Mouse (Mus musculus) limb, embryonic 14.5 days (tissue): ENCODE measurements around the gene Kif1c. TPM values are rescaled to one million over a fixed set of nuclear protein-coding genes. Genes with fewer than 3 reads are reported as not detected.

Source experiments
- ATAC-seq: fragments of 200-750 bp; cut with Nextera tagmentation; 2 replicates; pipeline ENCODE4 v1.8.0; 2017; ENCODE audit warnings: low read depth, moderate number of reproducible peaks, moderate TSS enrichment; ENCODE audit not compliant: low FRiP score
- DNase-seq: peaks from one replicate; pipeline ENCODE4 v3.0.0-alpha.2; 2015; ENCODE audit warnings: low spot score
- H3K27ac ChIP-seq: fragments of 300-500 bp; sonication (generic); replicated peaks from 2 replicates; pipeline ENCODE4 v1.5.1; 2014; ENCODE audit warnings: low read depth, mild to moderate bottlenecking, low read length, moderate library complexity, mixed read lengths
- H3K27me3 ChIP-seq: fragments of 300-500 bp; sonication (generic); 2 replicates; pipeline ENCODE4 v1.6.1; 2014; ENCODE audit warnings: low read length, mixed read lengths; ENCODE audit not compliant: control insufficient read depth, insufficient read depth
- H3K36me3 ChIP-seq: fragments of 300-500 bp; sonication (generic); 2 replicates; pipeline ENCODE4 v1.6.1; 2014; ENCODE audit warnings: mild to moderate bottlenecking, low read length, moderate library complexity, mixed read lengths; ENCODE audit not compliant: control insufficient read depth, insufficient read depth
- H3K4me1 ChIP-seq: fragments of 300-500 bp; sonication (generic); 2 replicates; pipeline ENCODE4 v1.6.1; 2014; ENCODE audit warnings: antibody characterized with exemption, low read length, mixed read lengths; ENCODE audit not compliant: control insufficient read depth, insufficient read depth
- H3K4me2 ChIP-seq: fragments of 300-500 bp; sonication (generic); replicated peaks from 2 replicates; pipeline ENCODE4 v1.6.1; 2014; ENCODE audit warnings: low read depth, mild to moderate bottlenecking, low read length, moderate library complexity; ENCODE audit not compliant: severe bottlenecking
- H3K4me3 ChIP-seq: fragments of 300-500 bp; sonication (generic); replicated peaks from 2 replicates; pipeline ENCODE4 v1.5.1; 2014; ENCODE audit warnings: low read length
- H3K9ac ChIP-seq: fragments of 300-500 bp; sonication (generic); 2 replicates; pipeline ENCODE4 v1.6.1; 2014; ENCODE audit warnings: mild to moderate bottlenecking, low read depth, low read length, moderate library complexity; ENCODE audit not compliant: severe bottlenecking
- H3K9me3 ChIP-seq: fragments of 300-500 bp; sonication (generic); 2 replicates; pipeline ENCODE4 v1.6.1; 2016; ENCODE audit warnings: low read length; ENCODE audit not compliant: control insufficient read depth
- POLR2A ChIP-seq: fragments of 200-500 bp; IDR thresholded peaks from 2 replicates; pipeline ENCODE4 v1.8.0; 2012; ENCODE audit warnings: inconsistent platforms, mild to moderate bottlenecking, moderate library complexity, borderline replicate concordance; ENCODE audit not compliant: insufficient read depth, insufficient read length; ENCODE audit errors: extremely low read depth
- WGBS: fragments of 180-500 bp; shearing (Covaris S2); extraction: QIAGEN DNeasy Blood & Tissue Kit; methylation state at CpG from one replicate; pipeline ENCODE4 v1.1.7; 2014; 5-methylcytosine and 5-hydroxymethylcytosine counted together
- polyA plus RNA-seq, 2 experiments: library from polyadenylated mRNA; depleted of rRNA in 1 of 2; stranded (reverse) in 1 of 2; unstranded in 1 of 2; fragments of >200 nt; fragmentation: Nextera tagmentation in 1 of 2; extraction: Ambion mirVana in 1 of 2; gene quantifications; 2 replicates each; pipeline versions ENCODE4 v1.2.1 to v1.2.3; 2012 to 2014

Gene Kif1c
- polyA plus RNA-seq, 2 experiments = 14.6 to 45.8 TPM

DNA sequence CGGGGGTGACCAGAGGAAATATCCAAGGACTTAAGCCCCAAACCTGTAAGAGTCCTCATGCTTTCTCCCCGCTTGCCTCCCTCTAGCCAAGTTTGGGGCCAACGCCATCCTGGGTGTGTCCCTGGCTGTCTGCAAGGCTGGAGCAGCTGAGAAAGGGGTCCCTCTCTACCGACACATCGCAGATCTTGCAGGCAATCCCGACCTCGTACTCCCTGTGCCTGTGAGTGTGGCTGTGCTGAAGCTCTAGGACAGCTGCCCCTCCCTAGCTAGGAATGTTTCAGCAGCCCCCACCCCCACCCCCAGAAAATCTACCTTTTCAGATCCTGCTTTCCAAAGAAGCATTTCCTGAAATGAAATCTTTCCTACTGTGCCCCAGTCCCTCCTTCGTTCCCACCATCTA is 41.4 kb upstream of the Kif1c start:
- Histone ChIP-seq H3K4me2 (no peak overlapping the region), H3K27me3 (no peaks in the 10 kb centered on the region), H3K27ac (no peak overlapping the region), H3K9ac (no peak overlapping the region), H3K4me3 (no peak overlapping the region), H3K36me3 (peaks cover 28% of the 10 kb centered on the region), H3K4me1 (peaks cover 19% of the 10 kb centered on the region), H3K9me3 (no peaks in the 10 kb centered on the region)
- TF ChIP-seq POLR2A = no peak
- WGBS = 71% methylated on average over 8 of the region's 8 CpGs
- ATAC-seq (no peak), DNase-seq (no peak)

DNA sequence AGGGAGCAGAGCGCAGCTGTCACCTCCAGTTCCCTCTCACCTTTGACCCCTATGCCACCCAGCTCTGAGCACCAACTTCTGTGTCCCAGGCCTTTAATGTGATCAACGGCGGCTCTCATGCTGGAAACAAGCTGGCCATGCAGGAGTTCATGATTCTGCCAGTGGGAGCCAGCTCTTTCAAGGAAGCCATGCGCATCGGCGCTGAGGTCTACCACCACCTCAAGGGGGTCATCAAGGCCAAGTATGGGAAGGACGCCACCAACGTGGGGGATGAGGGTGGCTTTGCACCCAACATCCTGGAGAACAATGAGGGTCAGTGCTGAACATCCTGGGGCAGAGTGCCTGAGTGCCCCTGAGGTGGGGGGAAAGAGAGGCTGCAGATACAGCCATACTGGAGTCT is 39.8 kb upstream of the Kif1c start:
- 90% methylated on average over 8 of the region's 8 CpGs for WGBS
- no peaks in the 10 kb centered on the region for H3K27me3 ChIP-seq
- ATAC-seq (no peak), DNase-seq (no peak)
- H3K4me2 ChIP-seq = no peak overlapping the region
- no peak overlapping the region for H3K27ac ChIP-seq
- H3K4me1 ChIP-seq = peaks cover 19% of the 10 kb centered on the region
- H3K4me3 ChIP-seq = no peak overlapping the region
- H3K9me3 ChIP-seq = no peaks in the 10 kb centered on the region
- peaks cover 45% of the 10 kb centered on the region for H3K36me3 ChIP-seq
- H3K9ac ChIP-seq = no peak overlapping the region
- TF ChIP-seq POLR2A = no peak

DNA sequence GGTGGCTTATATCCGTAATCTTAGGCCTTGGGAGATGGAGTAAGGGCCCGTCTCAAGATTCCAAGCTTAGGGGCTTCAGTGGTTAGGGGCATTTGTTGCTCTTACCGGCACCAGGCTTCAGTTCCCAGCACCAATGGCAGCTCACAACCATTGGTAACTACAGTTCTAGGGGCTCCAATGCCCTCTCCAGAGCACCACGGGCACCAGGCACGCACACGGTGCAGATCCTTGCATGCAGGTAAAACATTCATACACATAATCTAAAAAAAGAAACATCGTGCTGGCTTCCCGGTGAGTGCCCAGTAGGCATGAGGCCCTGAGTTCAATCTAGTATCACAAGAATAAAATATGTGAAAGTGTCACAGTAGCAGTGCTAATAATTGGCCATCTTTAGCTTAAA is 37.2 kb upstream of the Kif1c start:
- Histone ChIP-seq H3K27me3 (no peaks in the 10 kb centered on the region), H3K4me3 (no peak overlapping the region), H3K27ac (no peak overlapping the region), H3K9ac (no peak overlapping the region), H3K4me1 (peaks cover 9% of the 10 kb centered on the region), H3K4me2 (no peak overlapping the region), H3K36me3 (peaks cover 64% of the 10 kb centered on the region), H3K9me3 (no peaks in the 10 kb centered on the region)
- ATAC-seq = no peak
- no peak for TF ChIP-seq POLR2A
- no peak for DNase-seq
- 93% methylated on average over 8 of the region's 8 CpGs for WGBS

DNA sequence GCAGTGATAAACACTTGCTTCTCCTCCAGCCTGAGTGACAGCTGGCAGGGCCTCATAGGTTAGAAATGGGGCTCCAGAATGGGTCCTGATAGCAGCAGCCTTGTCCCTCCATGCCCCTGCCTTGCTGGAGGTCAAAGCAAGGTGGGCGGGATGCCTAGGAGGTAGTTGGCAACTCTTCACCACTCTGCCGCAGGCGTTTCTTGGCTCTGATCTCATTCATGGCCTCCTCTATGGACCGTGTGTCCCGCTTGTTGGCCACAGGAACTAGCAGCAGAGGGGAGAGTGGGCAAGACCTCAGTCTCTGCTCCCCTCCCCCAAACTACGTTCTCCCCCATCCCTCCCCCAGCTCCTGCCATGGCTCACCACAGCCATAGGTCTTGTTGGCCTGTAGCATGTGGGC is 36.4 kb upstream of the Kif1c start:
- no peak overlapping the region for H3K27ac ChIP-seq
- H3K4me3 ChIP-seq = no peak overlapping the region
- H3K9ac ChIP-seq = no peak overlapping the region
- H3K4me2 ChIP-seq = no peak overlapping the region
- peaks cover 9% of the 10 kb centered on the region for H3K4me1 ChIP-seq
- ATAC-seq (no peak), DNase-seq (no peak)
- H3K9me3 ChIP-seq = no peaks in the 10 kb centered on the region
- no peak for TF ChIP-seq POLR2A
- peaks cover 64% of the 10 kb centered on the region for H3K36me3 ChIP-seq
- H3K27me3 ChIP-seq = no peaks in the 10 kb centered on the region
- 80% methylated on average over 6 of the region's 6 CpGs for WGBS

DNA sequence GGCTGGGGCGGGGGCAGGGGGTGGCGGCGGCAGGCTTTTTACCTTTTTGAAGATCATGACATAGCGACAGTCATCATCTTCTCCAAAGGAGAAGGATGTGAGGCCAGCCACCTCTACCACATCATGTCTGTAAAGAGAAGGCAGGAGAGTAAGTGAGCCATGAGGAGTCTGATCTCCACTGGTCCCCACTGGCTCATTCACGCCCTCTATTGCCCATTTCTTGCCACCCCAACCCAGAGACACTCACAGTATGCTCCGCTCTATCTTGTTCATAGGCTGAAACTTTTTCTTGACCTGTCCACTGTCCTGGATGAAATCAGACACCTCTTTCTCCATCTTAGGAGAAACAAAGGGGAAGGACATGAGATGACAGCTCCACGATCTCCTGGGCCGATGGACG is 35.6 kb upstream of the Kif1c start:
- Histone ChIP-seq H3K27ac (no peak overlapping the region), H3K36me3 (peaks cover 64% of the 10 kb centered on the region), H3K9ac (no peak overlapping the region), H3K9me3 (no peaks in the 10 kb centered on the region), H3K4me3 (no peak overlapping the region), H3K4me1 (peaks cover 9% of the 10 kb centered on the region), H3K4me2 (no peak overlapping the region), H3K27me3 (no peaks in the 10 kb centered on the region)
- ATAC-seq = no peak
- 94% methylated on average over 9 of the region's 9 CpGs for WGBS
- no peak for TF ChIP-seq POLR2A
- DNase-seq = no peak

DNA sequence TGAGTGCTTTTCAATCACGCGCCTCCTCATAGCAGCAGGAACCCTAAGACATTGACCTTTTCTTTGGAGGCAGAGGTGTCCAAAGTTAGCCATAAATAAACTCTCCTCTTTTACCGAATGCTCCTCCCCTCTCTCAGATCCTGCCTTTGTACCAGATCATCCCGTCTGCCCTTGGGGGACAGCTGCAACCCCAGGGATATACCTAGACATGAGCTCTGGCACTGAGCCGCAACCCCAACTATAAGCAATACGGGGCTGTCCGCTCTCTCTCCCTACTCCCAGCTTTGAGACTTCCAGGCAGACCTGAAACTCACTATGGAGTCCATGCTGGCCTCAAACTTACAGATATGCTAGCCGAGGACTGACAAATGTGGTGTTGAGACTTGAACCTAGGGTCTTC is 33.7 kb upstream of the Kif1c start:
- Histone ChIP-seq H3K27me3 (no peaks in the 10 kb centered on the region), H3K9me3 (no peaks in the 10 kb centered on the region), H3K9ac (no peak overlapping the region), H3K4me3 (no peak overlapping the region), H3K4me1 (peaks cover 11% of the 10 kb centered on the region), H3K27ac (no peak overlapping the region), H3K4me2 (no peak overlapping the region), H3K36me3 (peaks cover 63% of the 10 kb centered on the region)
- ATAC-seq (no peak), DNase-seq (no peak)
- 97% methylated on average over 8 of the region's 8 CpGs for WGBS
- TF ChIP-seq POLR2A = no peak
